ENCODE assay signal across 9 mouse cellular contexts in genomic region chr2:172940003-172940798, GRCm38 (mm10). TPM values are rescaled to one million over a fixed set of nuclear protein-coding genes. Genes with fewer than 3 reads are reported as not detected.
DNase-seq lines count a peak whose midpoint lies in the region; ATAC-seq lines count a peak whose summit lies in the region.
"Had no signal": no experiment of that assay in that cellular context is flagged by ENCODE, and none has a peak within 500 bp of the region (broad histone marks: within the 10 kb centered on the region; RNA-seq: fewer than 3 reads in every experiment).

TSS of gene Bmp7 (minus strand) at chr2:172940321.

- peaks cover 56% of the 10 kb centered on the region for H3K4me1 ChIP-seq in limb, embryonic 15.5 days
- H3K4me1 ChIP-seq in midbrain, embryonic 15.5 days, result peaks cover 40% of the 10 kb centered on the region

- peak within 1 kb of the TSS; percentile 46 for H3K9ac ChIP-seq in limb, embryonic 15.5 days
- H3K9ac ChIP-seq in midbrain, embryonic 15.5 days, result peak within 1 kb of the TSS; percentile 26

- H3K9me3 ChIP-seq in limb, embryonic 15.5 days, result no peaks in the 10 kb centered on the region
- H3K9me3 ChIP-seq in midbrain, embryonic 15.5 days, result no peaks in the 10 kb centered on the region

- peak within 1 kb of the TSS; percentile 66 for H3K4me3 ChIP-seq in limb, embryonic 15.5 days
- H3K4me3 ChIP-seq in midbrain, embryonic 15.5 days, result peak within 1 kb of the TSS; percentile 41
- H3K4me3 ChIP-seq: myocyte had no signal

- ATAC-seq in limb, embryonic 15.5 days (ENCODE audit: insufficient number of reproducible peaks, low FRiP score, low TSS enrichment, low read depth), result peak; percentile 79
- ATAC-seq in midbrain, embryonic 15.5 days (replicated peaks), result peak; percentile 66

- WGBS in limb, embryonic 15.5 days, result under 1% methylated on average over 68 of the region's 82 CpGs
- under 1% methylated on average over 71 of the region's 82 CpGs for WGBS in midbrain, embryonic 15.5 days

- peak; percentile 48 to 50 for DNase-seq in cerebellum, postnatal 14 days
- DNase-seq in cerebellum, adult 8-10 months, result no peak
- peak; percentile 9 for DNase-seq in c-Kit-positive CD71-positive TER-119-negative erythroid progenitor cells, embryonic 14.5 days (ENCODE audit: low read depth)
- peak; percentile 41 to 68 for DNase-seq in gastrocnemius, postnatal 4 days (ENCODE audit: low spot score in 2 of 2)
- peak; percentile 90 for DNase-seq in kidney, adult 11 months
- DNase-seq in testis, postnatal 10 days (ENCODE audit: low spot score), result peak; percentile 75

- peaks cover 18% of the 10 kb centered on the region for H3K27me3 ChIP-seq in limb, embryonic 15.5 days
- H3K27me3 ChIP-seq in midbrain, embryonic 15.5 days (replicated peaks), result peaks cover 96% of the 10 kb centered on the region

- no peaks in the 10 kb centered on the region for H3K36me3 ChIP-seq in limb, embryonic 15.5 days
- no peaks in the 10 kb centered on the region for H3K36me3 ChIP-seq in midbrain, embryonic 15.5 days (replicated peaks)

- peak within 1 kb of the TSS; percentile 99 for H3K4me2 ChIP-seq in limb, embryonic 15.5 days
- peak within 1 kb of the TSS; percentile 81 for H3K4me2 ChIP-seq in midbrain, embryonic 15.5 days

- peak within 1 kb of the TSS; percentile 85 for H3K27ac ChIP-seq in limb, embryonic 15.5 days
- H3K27ac ChIP-seq in midbrain, embryonic 15.5 days, result 0 out of 2 replicates have a peak within 1 kb of the TSS, but pooled peaks have one; percentile 16

RNA-seq across cellular contexts. Expression of gene Bmp7, which starts in this region (rescaled TPM):
- 1 to 10 TPM; 3.7 to 3.8 TPM for total RNA-seq in gastrocnemius, postnatal 4 days (2021)
- 25.5 and 27.5 TPM in 2 replicates for polyA plus RNA-seq in limb, embryonic 15.5 days (2015; fragmentation: Nextera tagmentation; extraction: Ambion mirVana)
- 14.3 and 17.2 TPM in 2 replicates for polyA plus RNA-seq in midbrain, embryonic 15.5 days (2015; fragmentation: Nextera tagmentation; extraction: Ambion mirVana)
- polyA plus RNA-seq: myocyte had no signal
